Mouse (Mus musculus): ENCODE results near the gene Zfp618. TPM values are rescaled to one million over a fixed set of nuclear protein-coding genes. Genes with fewer than 3 reads are reported as not detected.

The Zfp618 gene
- total and polyA plus RNA-seq, 3 experiments, result not detected

- no peak for DNase-seq (ENCODE audit: low read depth, low spot score)
- Histone ChIP-seq H3K36me3 (ENCODE audit: control insufficient read depth in 1 of 2, insufficient read depth in 2 of 2, low read length in 2 of 2) (no peaks in the 10 kb centered on the region), H3K4me3 (ENCODE audit: control insufficient read depth in 1 of 2, insufficient read depth in 1 of 2, low read depth in 2 of 2, low read length in 2 of 2) (no peak overlapping the region), H3K9ac (ENCODE audit: control insufficient read depth, low read depth, low read length, poor library complexity, severe bottlenecking) (no peak overlapping the region), H3K27ac (ENCODE audit: control insufficient read depth, low read depth, low read length) (no peak overlapping the region), H3K9me3 (replicated peaks; ENCODE audit: insufficient read depth, low read length) (no peaks in the 10 kb centered on the region), H3K4me1 (ENCODE audit: control insufficient read depth in 1 of 2, insufficient read depth in 2 of 2, low read length in 2 of 2) (no peaks in the 10 kb centered on the region), H3K79me2 (ENCODE audit: control insufficient read depth, insufficient read depth, low read length, poor library complexity) (no peaks in the 10 kb centered on the region), H3K27me3 (ENCODE audit: control insufficient read depth in 1 of 2, insufficient read depth in 2 of 2, low read length in 2 of 2) (no peaks in the 10 kb centered on the region)
- no peak for TF ChIP-seq EP300 (IDR thresholded peaks at IDR 0.05; ENCODE audit: low read depth in 1 of 2, low read length in 2 of 2)
- no peak for TF ChIP-seq ZC3H11A (IDR thresholded peaks at IDR 0.05; ENCODE audit: low read depth, low read length)
- TF ChIP-seq NELFE (IDR thresholded peaks at IDR 0.05; ENCODE audit: low read depth, low read length), result no peak
- no peak for TF ChIP-seq POLR2AphosphoS2 (IDR thresholded peaks at IDR 0.05; ENCODE audit: low read length)
- no peak for TF ChIP-seq E2F4 (IDR thresholded peaks at IDR 0.05; ENCODE audit: borderline replicate concordance, low read depth, low read length)
- TF ChIP-seq TCF12 (IDR thresholded peaks at IDR 0.05; ENCODE audit: low read depth, low read length), result no peak
- no peak for TF ChIP-seq MAZ (IDR thresholded peaks at IDR 0.05; ENCODE audit: low read depth, low read length)
- TF ChIP-seq SMC3 (IDR thresholded peaks at IDR 0.05; ENCODE audit: low read depth, low read length), result no peak
- TF ChIP-seq HCFC1 (IDR thresholded peaks at IDR 0.05; ENCODE audit: low read depth, low read length), result no peak
- no peak for TF ChIP-seq MEF2A (IDR thresholded peaks at IDR 0.05; ENCODE audit: extremely low read depth, insufficient replicate concordance, low read depth, low read length, poor library complexity, severe bottlenecking)
- no peak for TF ChIP-seq TAL1 (IDR thresholded peaks at IDR 0.05; ENCODE audit: low read length)
- TF ChIP-seq MXI1 (IDR thresholded peaks at IDR 0.05; ENCODE audit: low read depth, low read length), result no peak
- TF ChIP-seq USF1 (IDR thresholded peaks at IDR 0.05; ENCODE audit: low read depth, low read length), result no peak
- TF ChIP-seq ETS1 (IDR thresholded peaks at IDR 0.05; ENCODE audit: low read depth, low read length), result no peak
- TF ChIP-seq KAT2A (conservative IDR thresholded peaks at IDR 0.05; ENCODE audit: low read depth, low read length), result no peak
- no peak for TF ChIP-seq SIN3A (IDR thresholded peaks at IDR 0.05; ENCODE audit: low read length)
Observed at GRCm38 (mm10) chr4:63008822-63009221, 43.4 kb downstream of the Zfp618 start.

- no peaks in the 10 kb centered on the region for H3K79me2 ChIP-seq (ENCODE audit: control insufficient read depth, insufficient read depth, low read length, poor library complexity)
- DNase-seq (ENCODE audit: low read depth, low spot score), result no peak
- no peaks in the 10 kb centered on the region for H3K36me3 ChIP-seq (ENCODE audit: control insufficient read depth in 1 of 2, insufficient read depth in 2 of 2, low read length in 2 of 2)
- no peaks in the 10 kb centered on the region for H3K27me3 ChIP-seq (ENCODE audit: control insufficient read depth in 1 of 2, insufficient read depth in 2 of 2, low read length in 2 of 2)
- H3K9ac ChIP-seq (ENCODE audit: control insufficient read depth, low read depth, low read length, poor library complexity, severe bottlenecking), result no peak overlapping the region
- TF ChIP-seq MAX (IDR thresholded peaks at IDR 0.05; ENCODE audit: low read length), result no peak
- no peak overlapping the region for H3K4me3 ChIP-seq (ENCODE audit: control insufficient read depth in 1 of 2, insufficient read depth in 1 of 2, low read depth in 2 of 2, low read length in 2 of 2)
- H3K27ac ChIP-seq (ENCODE audit: control insufficient read depth, low read depth, low read length), result no peak overlapping the region
- H3K9me3 ChIP-seq (replicated peaks; ENCODE audit: insufficient read depth, low read length), result no peaks in the 10 kb centered on the region
- H3K4me1 ChIP-seq (ENCODE audit: control insufficient read depth in 1 of 2, insufficient read depth in 2 of 2, low read length in 2 of 2), result no peaks in the 10 kb centered on the region
Observed at GRCm38 (mm10) chr4:63009821-63010220, 44.4 kb downstream of the Zfp618 start.

All from MEL (cell line).